Comparison of ENCODE assay signal across 14 mouse cellular contexts in genomic region chr17:85393091-85393890, GRCm38 (mm10).
DNase-seq lines count a peak whose midpoint lies in the region; ATAC-seq lines count a peak whose summit lies in the region.
"Had no signal": no experiment of that assay in that cellular context is flagged by ENCODE, and none has a peak within 500 bp of the region (broad histone marks: within the 10 kb centered on the region; RNA-seq: fewer than 3 reads in every experiment).

No protein-coding gene starts in this region.

- H3K36me3 ChIP-seq in forebrain, embryonic 13.5 days (ENCODE audit: poor library complexity, severe bottlenecking): no peaks in the 10 kb centered on the region
- no peaks in the 10 kb centered on the region for H3K36me3 ChIP-seq in hindbrain, embryonic 16.5 days (ENCODE audit: control insufficient read depth, insufficient read depth, low read length)
- H3K36me3 ChIP-seq in neural tube, embryonic 12.5 days: no peaks in the 10 kb centered on the region
- H3K36me3 ChIP-seq: embryonic facial prominence, embryonic 12.5 days; intestine, embryonic 15.5 days; lung, embryonic 15.5 days had no signal

- peak overlapping the region; percentile 70 for H3K27ac ChIP-seq in forebrain, embryonic 13.5 days
- H3K27ac ChIP-seq in hindbrain, embryonic 16.5 days (ENCODE audit: low read depth, low read length): no peak overlapping the region
- H3K27ac ChIP-seq in neural tube, embryonic 12.5 days: no peak overlapping the region
- H3K27ac ChIP-seq: embryonic facial prominence, embryonic 12.5 days; intestine, embryonic 15.5 days; lung, embryonic 15.5 days had no signal

- H3K4me2 ChIP-seq in forebrain, embryonic 13.5 days: peak overlapping the region; percentile 53
- peak overlapping the region; percentile 9 for H3K4me2 ChIP-seq in hindbrain, embryonic 16.5 days (ENCODE audit: low read length)
- 0 out of 2 replicates have a peak overlapping the region, but pooled peaks have one; percentile 5 for H3K4me2 ChIP-seq in neural tube, embryonic 12.5 days (replicated peaks)
- H3K4me2 ChIP-seq: embryonic facial prominence, embryonic 12.5 days; intestine, embryonic 15.5 days; lung, embryonic 15.5 days had no signal

- peaks cover 46% of the 10 kb centered on the region for H3K4me1 ChIP-seq in forebrain, embryonic 13.5 days
- H3K4me1 ChIP-seq in hindbrain, embryonic 16.5 days (ENCODE audit: control insufficient read depth, insufficient read depth, low read depth, low read length): peaks cover 11% of the 10 kb centered on the region
- H3K4me1 ChIP-seq in neural tube, embryonic 12.5 days: peaks cover 17% of the 10 kb centered on the region; the same call in 1 of the 2 replicates
- H3K4me1 ChIP-seq: intestine, embryonic 15.5 days; lung, embryonic 15.5 days had no signal

- peaks cover 25% of the 10 kb centered on the region for H3K27me3 ChIP-seq in forebrain, embryonic 13.5 days
- H3K27me3 ChIP-seq in hindbrain, embryonic 16.5 days (replicated peaks; ENCODE audit: control insufficient read depth, insufficient read depth, low read length): peaks cover 3% of the 10 kb centered on the region
- H3K27me3 ChIP-seq in neural tube, embryonic 12.5 days (replicated peaks): no peaks in the 10 kb centered on the region
- H3K27me3 ChIP-seq: embryonic facial prominence, embryonic 12.5 days; intestine, embryonic 15.5 days; lung, embryonic 15.5 days had no signal

- no peak overlapping the region for H3K9ac ChIP-seq in forebrain, embryonic 13.5 days
- no peak overlapping the region for H3K9ac ChIP-seq in hindbrain, embryonic 16.5 days (ENCODE audit: low read depth, low read length)
- no peak overlapping the region for H3K9ac ChIP-seq in neural tube, embryonic 12.5 days
- H3K9ac ChIP-seq: embryonic facial prominence, embryonic 12.5 days; intestine, embryonic 15.5 days; lung, embryonic 15.5 days had no signal

- H3K4me3 ChIP-seq in forebrain, embryonic 13.5 days: no peak overlapping the region
- no peak overlapping the region for H3K4me3 ChIP-seq in hindbrain, embryonic 16.5 days (ENCODE audit: low read length)
- H3K4me3 ChIP-seq in neural tube, embryonic 12.5 days: no peak overlapping the region
- H3K4me3 ChIP-seq: embryonic facial prominence, embryonic 12.5 days; intestine, embryonic 15.5 days; lung, embryonic 15.5 days had no signal

- no peaks in the 10 kb centered on the region for H3K9me3 ChIP-seq in forebrain, embryonic 13.5 days (replicated peaks)
- no peaks in the 10 kb centered on the region for H3K9me3 ChIP-seq in hindbrain, embryonic 16.5 days (ENCODE audit: control insufficient read depth, low read length)
- H3K9me3 ChIP-seq in neural tube, embryonic 12.5 days: no peaks in the 10 kb centered on the region
- H3K9me3 ChIP-seq: embryonic facial prominence, embryonic 12.5 days; intestine, embryonic 15.5 days; lung, embryonic 15.5 days had no signal

- peak; percentile 54 for DNase-seq in embryo, embryonic 10.5 days (ENCODE audit: low spot score)
- DNase-seq in thymus, postnatal 4 days: no peak
- DNase-seq in urinary bladder, adult 18-20 months (ENCODE audit: low spot score in 2 of 2): no peak
- no peak for DNase-seq in layer of hippocampus, adult 9-11 months
- DNase-seq: adrenal gland, postnatal 25 days; cerebellum, adult 2 months; kidney, postnatal 25 days; right cerebral cortex, postnatal 4 days had no signal

- WGBS in forebrain, embryonic 13.5 days: 5% methylated on average over 16 of the region's 16 CpGs
- WGBS in hindbrain, embryonic 16.5 days: 31% methylated on average over 16 of the region's 16 CpGs
- 46% methylated on average over 16 of the region's 16 CpGs for WGBS in neural tube, embryonic 12.5 days

- ATAC-seq in forebrain, embryonic 13.5 days: peak; percentile 54
- no peak; the same call in 1 of the 2 replicates for ATAC-seq in hindbrain, embryonic 16.5 days
- ATAC-seq in neural tube, embryonic 12.5 days (ENCODE audit: low FRiP score, low read depth): 0 out of 2 replicates have a peak, but pooled peaks have one; percentile 2
- ATAC-seq: intestine, embryonic 15.5 days had no signal
